Mouse (Mus musculus) ES-CJ7 (cell line): ENCODE data around the gene Map3k15.
A peak's percentile ranks its signal among the peaks of the same experiment; 100 is the strongest.

Source experiments
- DNase-seq: peaks from one replicate; pipeline ENCODE4 v3.0.0; 2011; ENCODE audit warnings: low read depth, low spot score

Gene Map3k15

DNA sequence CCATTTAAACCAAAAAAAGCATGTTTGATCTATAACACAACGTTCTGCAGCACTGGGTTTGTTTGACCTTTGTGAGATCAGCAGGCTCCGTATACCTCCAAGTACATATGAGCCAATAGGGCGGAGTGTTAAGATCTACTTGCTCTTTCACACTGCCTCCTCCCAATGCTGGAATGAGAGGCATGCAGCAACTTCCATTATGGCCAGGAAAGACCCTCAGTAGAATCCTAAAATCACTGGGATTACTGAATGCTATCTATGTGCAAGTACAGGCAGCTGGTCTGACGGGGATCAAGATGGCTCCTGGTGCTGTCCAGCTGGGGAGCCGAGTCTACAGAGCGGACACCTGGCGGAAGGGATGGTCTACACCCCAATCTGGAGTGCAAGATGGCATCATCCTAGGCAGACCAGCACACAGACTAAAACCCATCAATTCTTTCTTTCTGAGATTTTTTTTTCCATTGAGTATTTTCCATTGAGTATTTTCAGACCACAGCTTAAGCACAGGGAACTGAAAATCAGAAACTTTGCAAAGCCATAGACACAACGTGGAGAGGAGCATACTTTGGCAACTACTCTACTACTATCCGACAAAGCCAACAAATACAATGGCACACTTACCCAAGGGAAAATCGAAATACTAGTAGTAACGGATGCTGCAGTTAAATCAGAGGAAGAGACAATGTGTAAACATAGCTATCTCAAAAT lies 146.1 kb downstream of the Map3k15 start:
- peak; percentile 27 for DNase-seq

- DNase-seq, result peak; percentile 34
Measured at GRCm38 (mm10) chrX:160135719-160136118, 147.5 kb downstream of the Map3k15 start.

- peak; percentile 71 for DNase-seq
Measured at GRCm38 (mm10) chrX:160136153-160136552, 147.9 kb downstream of the Map3k15 start.

- no peak for DNase-seq
Measured at GRCm38 (mm10) chrX:160137177-160137860, 149.1 kb downstream of the Map3k15 start.

GRCm38 (mm10) chrX:160137861-160138717 lies 149.9 kb downstream of the Map3k15 start, which contains the start of gene Pdha1:
TSS of gene Pdha1 (minus strand) at chrX:160138413.
- peak; percentile 89 for DNase-seq

GRCm38 (mm10) chrX:160146806-160147205 lies 158.6 kb downstream of the Map3k15 start:
- no peak for DNase-seq

- DNase-seq, result no peak
Measured at GRCm38 (mm10) chrX:160147406-160147805, 159.2 kb downstream of the Map3k15 start.

- no peak for DNase-seq
Measured at GRCm38 (mm10) chrX:160148859-160149258, 160.6 kb downstream of the Map3k15 start.

DNA sequence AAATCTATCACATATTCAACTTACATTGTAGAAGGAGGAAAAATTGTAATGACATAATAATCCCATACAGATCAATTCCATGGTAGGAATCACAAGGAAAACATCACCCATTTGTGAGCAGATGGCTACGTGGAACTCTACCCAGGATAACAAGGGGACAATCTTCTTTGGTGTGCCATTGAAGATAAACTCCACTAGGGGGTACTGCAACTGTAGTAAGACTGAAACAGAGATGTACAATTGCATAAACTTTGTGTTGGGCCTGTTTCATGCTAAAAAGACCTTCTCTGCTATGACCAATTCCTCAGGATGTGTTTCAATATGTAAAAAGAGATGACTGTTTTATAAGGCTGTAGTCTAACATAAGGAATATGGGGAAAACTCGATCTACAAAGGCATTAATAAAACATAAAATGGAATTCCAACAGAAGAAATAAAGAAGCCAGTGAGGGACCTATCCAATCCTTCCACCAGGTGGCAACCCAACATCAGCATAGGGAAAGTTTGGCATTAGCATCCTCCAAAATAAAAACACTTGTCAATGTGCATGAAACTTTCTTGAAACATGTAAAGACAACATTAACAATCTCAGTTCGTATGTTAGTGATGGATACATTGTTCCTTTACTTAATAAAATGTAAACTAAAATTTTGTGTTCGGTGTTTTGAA lies 165.0 kb downstream of the Map3k15 start:
- peak; percentile 12 for DNase-seq

- DNase-seq, result no peak
Measured at GRCm38 (mm10) chrX:160164259-160164658, 176.0 kb downstream of the Map3k15 start.

DNA sequence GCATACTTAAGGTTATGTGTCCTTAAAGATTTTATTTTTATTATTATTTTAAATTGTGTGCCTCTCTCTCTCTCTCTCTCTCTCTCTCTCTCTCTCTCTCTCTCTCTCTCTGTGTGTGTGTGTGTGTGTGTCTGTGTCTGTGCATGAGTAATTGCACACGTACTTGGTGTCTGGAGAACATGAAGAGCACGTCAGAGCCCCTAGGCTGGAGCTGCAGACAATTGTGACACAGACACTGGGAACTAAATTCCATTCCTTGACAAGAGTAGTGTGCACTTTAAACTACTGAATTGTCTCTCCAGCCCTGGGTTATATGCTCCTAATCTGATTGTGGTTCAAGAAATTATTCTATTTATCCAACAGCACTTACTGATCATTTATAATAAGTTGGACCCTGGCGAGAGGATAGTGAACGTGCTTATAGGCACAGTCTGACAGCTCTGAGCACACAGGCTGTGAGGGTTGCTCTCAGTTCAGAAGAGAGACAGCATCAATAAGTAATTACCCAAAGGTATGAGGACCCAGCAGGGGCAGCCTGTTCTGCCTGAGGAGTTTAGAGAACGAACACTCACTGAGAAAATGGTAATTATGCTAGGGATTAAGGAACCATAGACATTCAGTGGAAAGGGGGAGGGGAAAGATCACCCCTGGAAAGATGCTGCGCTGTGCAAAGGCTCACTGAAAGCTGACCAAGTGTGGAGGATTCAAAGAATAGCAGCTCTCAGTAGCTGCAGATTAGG lies 178.2 kb downstream of the Map3k15 start:
- DNase-seq, result no peak

DNA sequence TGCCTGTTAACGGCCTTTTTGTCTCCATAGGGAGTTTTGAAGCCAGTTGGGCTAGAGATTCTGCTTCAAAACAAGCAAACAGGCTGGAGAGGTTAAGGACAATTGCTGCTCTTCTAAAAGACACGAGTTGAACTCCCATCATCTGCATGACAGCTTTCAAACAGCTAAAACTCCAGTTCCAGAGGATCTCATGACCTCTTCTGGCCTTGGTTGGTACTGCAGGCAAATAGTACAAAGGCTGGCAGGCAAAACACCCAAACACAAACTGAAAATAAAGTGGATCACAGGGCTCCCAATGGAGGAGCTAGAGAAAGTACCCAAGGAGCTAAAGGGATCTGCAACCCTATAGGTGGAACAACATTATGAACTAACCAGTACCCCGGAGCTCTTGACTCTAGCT lies 181.9 kb downstream of the Map3k15 start:
- peak; percentile 57 for DNase-seq
